Mouse (Mus musculus) kidney, adult 2 months (tissue): ENCODE results near the gene Ddx49.

Source experiments
- CTCF ChIP-seq: fragments of 200-500 bp; conservative IDR thresholded peaks from 2 replicates; pipeline ENCODE4 v1.5.1; 2011; ENCODE audit warnings: low read depth, mild to moderate bottlenecking, control low read depth, low read length, moderate library complexity, mixed read lengths; ENCODE audit not compliant: insufficient read depth, insufficient read length
- POLR2A ChIP-seq: fragments of 200-500 bp; IDR thresholded peaks from one replicate; pipeline ENCODE4 v1.6.1; 2011; ENCODE audit warnings: low read depth, low read length, control low read depth

DNA sequence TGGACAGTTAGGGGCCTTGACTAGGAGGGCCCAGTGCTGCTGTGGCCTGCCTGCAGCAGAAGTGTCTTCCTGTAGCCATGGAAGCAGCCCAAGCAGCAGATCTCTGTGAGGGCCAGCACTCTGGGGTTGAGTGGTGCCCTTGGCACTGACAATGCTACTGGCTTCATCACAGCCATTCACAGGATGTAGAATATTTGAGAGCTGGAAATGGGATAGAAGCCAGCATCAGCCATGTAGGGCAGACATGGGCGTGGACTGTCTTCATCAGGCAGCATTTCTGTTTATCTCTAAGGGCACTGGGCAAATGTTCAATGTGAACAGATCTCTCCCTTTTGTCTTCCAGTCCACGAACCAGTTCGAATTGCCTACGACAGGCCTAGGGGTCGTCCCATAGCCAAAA is 43.7 kb downstream of the Ddx49 start:
- TF ChIP-seq POLR2A (no peak), CTCF (no peak)
